Mouse (Mus musculus): ENCODE measurements around the gene Gm20820. TPM values are rescaled to one million over a fixed set of nuclear protein-coding genes. Genes with fewer than 3 reads are reported as not detected.

The Gm20820 gene
- not detected in 2 replicates for polyA plus RNA-seq (2012; rRNA removed)

DNA sequence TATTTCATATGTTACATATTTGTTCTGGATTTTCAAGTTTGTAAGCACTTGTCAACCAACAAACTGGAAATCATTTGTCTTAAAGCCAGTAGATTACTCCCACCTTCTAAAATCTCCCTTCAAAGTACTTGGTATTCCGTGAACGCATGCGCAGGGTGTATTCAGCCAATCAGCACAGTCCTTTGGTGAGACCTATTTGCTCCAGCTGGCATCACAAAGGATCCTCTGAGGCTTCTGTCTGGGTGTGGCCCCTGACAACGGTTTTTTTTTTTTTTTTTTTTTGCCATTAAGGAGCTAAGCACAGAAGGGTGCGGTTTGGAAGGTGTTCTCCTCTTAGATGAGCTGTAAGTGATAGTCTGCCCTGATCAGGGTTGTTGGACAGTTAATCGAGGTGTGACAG, at the start of gene Gm20820:
Gm20820 (plus strand) TSS at position 301 of the 400 bp plus-strand sequence.

